Mouse (Mus musculus): ENCODE measurements around the gene Smim24. TPM values are rescaled to one million over a fixed set of nuclear protein-coding genes. Genes with fewer than 3 reads are reported as not detected.

Gene Smim24
- polyA plus RNA-seq, 1 experiment from 2014 or later: 3.8 TPM

GRCm38 (mm10) chr10:81431526-81432168 is 38.8 kb downstream of the Smim24 start:
- H3K27me3 ChIP-seq (ENCODE audit: control insufficient read depth, insufficient read depth, low read length): no peaks in the 10 kb centered on the region
- peak overlapping the region; percentile 90 for H3K9ac ChIP-seq (ENCODE audit: low read length)
- 19% methylated on average over 15 of the region's 15 CpGs for WGBS
- no peak for ATAC-seq (ENCODE audit: insufficient number of reproducible peaks, insufficient read depth, low FRiP score, low read depth)
- H3K4me1 ChIP-seq (ENCODE audit: control insufficient read depth in 2 of 2, insufficient read depth in 2 of 2, low read length in 2 of 2): peaks cover 25 to 49% of the 10 kb centered on the region in 2 experiments
- peak overlapping the region; percentile 71 to 78; a peak in 3 of 4 replicates for H3K4me3 ChIP-seq (ENCODE audit: control insufficient read depth in 1 of 2, insufficient read depth in 1 of 2, low read depth in 1 of 2, low read length in 2 of 2)
- peak overlapping the region in 1 of 2 experiments; percentile 98; a peak in 1 of 4 replicates for H3K27ac ChIP-seq (replicated peaks in 1 of 2; ENCODE audit: control insufficient read depth in 1 of 2, insufficient read depth in 1 of 2, low read depth in 2 of 2, low read length in 2 of 2)
- no peaks in the 10 kb centered on the region for H3K36me3 ChIP-seq (ENCODE audit: control insufficient read depth, insufficient read depth, low read length)
- H3K9me3 ChIP-seq (ENCODE audit: control insufficient read depth, low read length): no peaks in the 10 kb centered on the region
- peak overlapping the region; percentile 93 for H3K4me2 ChIP-seq (ENCODE audit: low read length)

DNA sequence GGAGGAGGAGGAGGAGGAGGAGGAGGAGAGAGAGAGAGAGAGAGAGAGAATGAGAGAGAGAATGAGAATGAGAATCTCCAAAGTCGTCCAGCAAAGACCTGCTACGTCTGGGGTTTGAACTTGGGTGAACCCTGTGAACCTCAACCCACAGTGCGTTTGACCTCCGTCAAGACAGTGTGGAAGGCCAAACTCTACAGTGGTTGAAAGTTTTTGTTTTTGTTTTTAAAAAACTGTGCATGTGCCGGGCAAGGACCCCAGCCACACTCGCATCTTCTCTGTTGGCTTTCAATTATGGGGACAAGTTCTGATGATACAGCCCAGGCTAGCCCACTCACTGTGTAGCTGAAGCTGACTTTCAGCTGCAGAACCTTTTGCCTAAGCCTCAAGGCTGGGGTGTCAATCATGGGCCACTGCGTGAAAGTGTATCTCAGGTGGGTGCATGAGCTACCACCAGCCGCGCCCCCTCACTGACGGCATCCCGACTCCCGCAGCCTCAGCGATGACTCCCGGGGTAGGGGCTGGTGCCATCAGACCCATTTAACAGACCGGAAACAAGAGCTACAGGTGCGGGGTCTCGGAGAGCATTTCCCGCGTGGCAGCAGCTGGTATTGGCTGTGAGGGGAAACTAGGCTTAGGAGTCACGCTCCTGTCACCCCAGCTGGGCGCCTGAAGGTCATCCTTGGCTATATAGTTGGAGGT is 39.5 kb downstream of the Smim24 start:
- no peaks in the 10 kb centered on the region for H3K27me3 ChIP-seq (ENCODE audit: control insufficient read depth, insufficient read depth, low read length)
- no peaks in the 10 kb centered on the region for H3K36me3 ChIP-seq (ENCODE audit: control insufficient read depth, insufficient read depth, low read length)
- H3K27ac ChIP-seq (replicated peaks in 1 of 2; ENCODE audit: control insufficient read depth in 1 of 2, insufficient read depth in 1 of 2, low read depth in 2 of 2, low read length in 2 of 2): 0 out of 4 replicates have a peak overlapping the region, but pooled peaks of 1 of the 2 experiments have one; percentile 19
- peaks cover 22 to 46% of the 10 kb centered on the region in 2 experiments for H3K4me1 ChIP-seq (ENCODE audit: control insufficient read depth in 2 of 2, insufficient read depth in 2 of 2, low read length in 2 of 2)
- H3K4me3 ChIP-seq (ENCODE audit: control insufficient read depth in 1 of 2, insufficient read depth in 1 of 2, low read depth in 1 of 2, low read length in 2 of 2): 0 out of 4 replicates have a peak overlapping the region, but pooled peaks of 1 of the 2 experiments have one; percentile 16
- ATAC-seq (ENCODE audit: insufficient number of reproducible peaks, insufficient read depth, low FRiP score, low read depth): no peak
- H3K9ac ChIP-seq (ENCODE audit: low read length): no peak overlapping the region
- peak overlapping the region; percentile 61 for H3K4me2 ChIP-seq (ENCODE audit: low read length)
- WGBS: 64% methylated on average over 21 of the region's 21 CpGs
- H3K9me3 ChIP-seq (ENCODE audit: control insufficient read depth, low read length): no peaks in the 10 kb centered on the region

DNA sequence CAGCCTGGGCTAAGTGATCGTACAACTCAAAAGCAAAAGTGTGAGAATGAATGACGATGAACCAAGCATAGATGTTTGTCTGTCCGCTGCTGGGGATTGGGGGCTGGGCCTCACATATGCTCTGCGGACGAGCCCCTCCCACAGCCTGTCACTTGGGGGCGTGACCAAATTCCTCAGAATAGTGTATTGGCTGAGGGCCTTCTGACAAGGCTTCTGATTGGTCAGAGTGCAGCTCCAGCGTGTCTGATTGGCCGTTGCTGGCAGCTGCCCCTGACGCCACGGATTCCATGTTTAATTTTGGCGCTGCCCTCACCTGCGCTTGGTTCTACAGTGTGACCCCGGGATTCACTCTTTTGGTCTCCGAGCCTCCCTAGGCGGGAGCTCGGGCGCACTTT is 40.0 kb downstream of the Smim24 start:
- Histone ChIP-seq H3K4me3 (ENCODE audit: control insufficient read depth in 1 of 2, insufficient read depth in 1 of 2, low read depth in 1 of 2, low read length in 2 of 2) (peak overlapping the region in 1 of 2 experiments; percentile 16; a peak in 1 of 4 replicates), H3K27ac (replicated peaks in 1 of 2; ENCODE audit: control insufficient read depth in 1 of 2, insufficient read depth in 1 of 2, low read depth in 2 of 2, low read length in 2 of 2) (0 out of 4 replicates have a peak overlapping the region, but pooled peaks of 1 of the 2 experiments have one; percentile 19), H3K27me3 (ENCODE audit: control insufficient read depth, insufficient read depth, low read length) (no peaks in the 10 kb centered on the region), H3K9ac (ENCODE audit: low read length) (peak overlapping the region; percentile 62; the same call in 1 of the 2 replicates), H3K9me3 (ENCODE audit: control insufficient read depth, low read length) (no peaks in the 10 kb centered on the region), H3K4me1 (ENCODE audit: control insufficient read depth in 2 of 2, insufficient read depth in 2 of 2, low read length in 2 of 2) (peaks cover 20 to 44% of the 10 kb centered on the region in 2 experiments), H3K36me3 (ENCODE audit: control insufficient read depth, insufficient read depth, low read length) (no peaks in the 10 kb centered on the region), H3K4me2 (ENCODE audit: low read length) (peak overlapping the region; percentile 61)
- 5% methylated on average over 17 of the region's 17 CpGs for WGBS
- peak; percentile 66 for ATAC-seq (ENCODE audit: insufficient number of reproducible peaks, insufficient read depth, low FRiP score, low read depth)

DNA sequence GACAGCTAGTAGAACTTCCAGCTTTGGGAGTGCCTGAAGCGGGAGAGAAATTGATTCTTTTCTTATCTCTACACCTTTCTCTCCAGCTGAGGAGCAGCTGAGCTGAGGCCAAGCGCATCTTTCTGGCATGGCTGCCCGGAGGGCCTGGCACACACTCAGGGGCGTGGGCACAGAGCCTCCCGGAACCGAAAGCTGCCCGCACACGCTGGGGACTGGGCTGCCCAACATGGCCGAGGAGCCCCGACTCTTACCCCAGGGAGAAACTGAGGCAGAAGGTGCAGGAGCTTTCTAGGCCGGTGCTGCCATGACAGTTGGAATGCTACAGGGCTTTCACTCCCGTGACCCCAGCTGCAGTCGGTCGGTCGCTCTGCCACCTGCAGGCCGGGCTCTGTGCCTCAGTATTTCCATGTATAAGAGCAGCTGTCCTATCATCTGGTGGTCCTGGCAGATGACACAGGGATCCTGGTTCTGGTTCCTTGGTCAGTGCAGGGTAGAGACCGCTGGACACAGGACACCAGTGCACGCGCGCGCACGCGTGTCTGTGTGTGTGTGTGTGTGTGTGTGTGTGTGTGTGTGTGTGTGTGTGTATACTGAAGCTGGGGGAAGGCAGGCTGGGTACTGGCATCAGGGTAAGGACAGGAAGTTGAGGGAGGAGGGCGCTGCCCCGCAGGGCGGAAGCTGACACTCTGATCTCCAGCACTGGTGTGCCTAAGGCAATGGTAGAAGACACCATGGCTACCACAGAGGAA is 40.9 kb downstream of the Smim24 start:
- Histone ChIP-seq H3K4me3 (ENCODE audit: control insufficient read depth in 1 of 2, insufficient read depth in 1 of 2, low read depth in 1 of 2, low read length in 2 of 2) (no peak overlapping the region; a peak in 1 of 4 replicates), H3K27ac (replicated peaks in 1 of 2; ENCODE audit: control insufficient read depth in 1 of 2, insufficient read depth in 1 of 2, low read depth in 2 of 2, low read length in 2 of 2) (no peak overlapping the region), H3K27me3 (ENCODE audit: control insufficient read depth, insufficient read depth, low read length) (no peaks in the 10 kb centered on the region), H3K4me1 (ENCODE audit: control insufficient read depth in 2 of 2, insufficient read depth in 2 of 2, low read length in 2 of 2) (peaks cover 20 to 44% of the 10 kb centered on the region in 2 experiments), H3K36me3 (ENCODE audit: control insufficient read depth, insufficient read depth, low read length) (no peaks in the 10 kb centered on the region), H3K9ac (ENCODE audit: low read length) (peak overlapping the region; percentile 62; the same call in 1 of the 2 replicates), H3K9me3 (ENCODE audit: control insufficient read depth, low read length) (no peaks in the 10 kb centered on the region), H3K4me2 (ENCODE audit: low read length) (peak overlapping the region; percentile 61; the same call in 1 of the 2 replicates)
- ATAC-seq (ENCODE audit: insufficient number of reproducible peaks, insufficient read depth, low FRiP score, low read depth): no peak
- 75% methylated on average over 24 of the region's 26 CpGs for WGBS

DNA sequence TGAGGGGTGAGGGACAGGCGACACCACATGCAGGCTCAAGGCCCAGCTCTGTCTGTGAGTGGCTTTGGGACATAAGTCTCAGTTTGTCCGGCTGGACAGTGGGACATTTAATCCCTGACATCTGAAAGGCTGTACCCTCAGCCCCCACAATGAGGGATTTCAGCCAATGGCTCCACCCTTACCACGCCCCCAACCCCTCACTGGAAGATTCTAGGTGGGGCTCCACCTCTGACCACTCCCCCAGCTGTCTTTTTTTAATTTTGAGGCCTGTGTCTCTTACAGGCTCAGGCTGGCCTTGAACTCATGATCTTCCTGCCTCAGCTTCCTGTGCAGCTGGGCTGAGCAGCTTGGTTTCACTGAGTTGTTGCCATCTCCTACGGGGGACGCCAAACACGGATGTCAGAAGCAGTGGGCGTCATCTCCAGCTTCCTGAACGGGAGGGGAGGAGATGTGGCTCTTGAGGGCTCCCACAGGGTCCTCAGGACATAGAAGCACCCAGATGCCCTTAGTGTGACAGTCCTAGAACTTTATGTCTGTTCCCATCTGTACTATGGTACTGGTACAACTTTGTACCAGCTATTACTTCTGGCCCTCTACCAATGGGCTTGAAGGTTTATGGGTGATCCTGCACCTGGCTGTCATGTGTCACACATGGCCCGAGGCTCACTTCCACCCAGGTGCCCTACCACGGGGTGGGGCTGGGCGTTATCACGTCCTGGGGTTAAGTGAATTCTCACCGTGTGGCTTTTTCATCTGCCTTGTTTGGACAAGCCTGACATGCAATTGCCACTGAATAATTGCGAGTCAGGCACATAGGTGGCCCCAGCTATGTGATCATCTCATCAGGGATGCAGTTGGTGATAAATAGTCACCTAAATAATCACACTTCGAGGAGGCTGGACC is 41.8 kb downstream of the Smim24 start:
- no peak overlapping the region for H3K4me2 ChIP-seq (ENCODE audit: low read length)
- H3K4me1 ChIP-seq (ENCODE audit: control insufficient read depth in 2 of 2, insufficient read depth in 2 of 2, low read length in 2 of 2): peaks cover 16 to 39% of the 10 kb centered on the region in 2 experiments
- H3K9me3 ChIP-seq (ENCODE audit: control insufficient read depth, low read length): no peaks in the 10 kb centered on the region
- 46% methylated on average over 15 of the region's 15 CpGs for WGBS
- no peaks in the 10 kb centered on the region for H3K36me3 ChIP-seq (ENCODE audit: control insufficient read depth, insufficient read depth, low read length)
- ATAC-seq (ENCODE audit: insufficient number of reproducible peaks, insufficient read depth, low FRiP score, low read depth): no peak
- H3K4me3 ChIP-seq (ENCODE audit: control insufficient read depth in 1 of 2, insufficient read depth in 1 of 2, low read depth in 1 of 2, low read length in 2 of 2): no peak overlapping the region
- no peak overlapping the region for H3K27ac ChIP-seq (replicated peaks in 1 of 2; ENCODE audit: control insufficient read depth in 1 of 2, insufficient read depth in 1 of 2, low read depth in 2 of 2, low read length in 2 of 2)
- no peaks in the 10 kb centered on the region for H3K27me3 ChIP-seq (ENCODE audit: control insufficient read depth, insufficient read depth, low read length)
- 0 out of 2 replicates have a peak overlapping the region, but pooled peaks have one; percentile 32 for H3K9ac ChIP-seq (ENCODE audit: low read length)

DNA sequence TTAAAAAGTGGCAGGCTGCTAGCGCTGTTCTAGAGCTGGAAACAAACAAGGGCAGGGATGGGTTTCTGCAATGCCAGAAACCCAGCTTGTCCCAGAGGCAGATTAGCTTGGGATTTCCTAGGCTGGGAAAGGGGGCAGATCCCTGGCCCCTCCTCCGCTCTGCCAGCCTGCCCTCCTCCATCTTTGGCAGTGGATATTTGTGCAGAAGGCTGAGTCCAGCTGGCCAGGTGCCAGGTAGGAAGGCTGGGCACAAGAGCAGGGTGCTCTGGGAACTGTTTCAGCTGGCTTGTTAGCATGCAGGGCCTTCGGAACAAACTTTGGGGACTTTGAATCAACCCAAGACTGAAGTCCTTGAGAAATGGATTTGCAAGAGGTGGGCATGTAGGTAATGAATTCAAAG is 42.6 kb downstream of the Smim24 start:
- ATAC-seq (ENCODE audit: insufficient number of reproducible peaks, insufficient read depth, low FRiP score, low read depth): no peak
- Histone ChIP-seq H3K4me1 (ENCODE audit: control insufficient read depth in 2 of 2, insufficient read depth in 2 of 2, low read length in 2 of 2) (peaks cover 14 to 36% of the 10 kb centered on the region in 2 experiments), H3K4me2 (ENCODE audit: low read length) (no peak overlapping the region), H3K27ac (replicated peaks in 1 of 2; ENCODE audit: control insufficient read depth in 1 of 2, insufficient read depth in 1 of 2, low read depth in 2 of 2, low read length in 2 of 2) (no peak overlapping the region), H3K27me3 (ENCODE audit: control insufficient read depth, insufficient read depth, low read length) (no peaks in the 10 kb centered on the region), H3K36me3 (ENCODE audit: control insufficient read depth, insufficient read depth, low read length) (no peaks in the 10 kb centered on the region), H3K9me3 (ENCODE audit: control insufficient read depth, low read length) (no peaks in the 10 kb centered on the region), H3K9ac (ENCODE audit: low read length) (0 out of 2 replicates have a peak overlapping the region, but pooled peaks have one; percentile 32), H3K4me3 (ENCODE audit: control insufficient read depth in 1 of 2, insufficient read depth in 1 of 2, low read depth in 1 of 2, low read length in 2 of 2) (no peak overlapping the region)
- WGBS: 70% methylated on average over 3 of the region's 3 CpGs

All from heart, embryonic 14.5 days (tissue).